Mouse (Mus musculus) CH12.LX (cell line): ENCODE data around the gene Ppef2. TPM values are rescaled to one million over a fixed set of nuclear protein-coding genes. Genes with fewer than 3 reads are reported as not detected.

Experiments
- DNase-seq: peaks from one replicate; pipeline ENCODE4 v3.0.0-alpha.2; 2013; ENCODE audit errors: extremely low read depth
- H3K27ac ChIP-seq: 2 replicates; pipeline ENCODE4 v1.5.1; 2012; ENCODE audit warnings: low read depth, mild to moderate bottlenecking, control low read depth, moderate library complexity; ENCODE audit not compliant: insufficient read depth
- H3K27me3 ChIP-seq: replicated peaks from 2 replicates; pipeline ENCODE3; 2012; ENCODE audit warnings: inconsistent platforms
- H3K36me3 ChIP-seq, 2 experiments: replicated peaks in 1 of 2; 2 replicates each; pipeline versions ENCODE3 to v1.6.1; 2012; ENCODE audit warnings: inconsistent platforms in 1 of 2, low read length in 1 of 2, mild to moderate bottlenecking in 1 of 2, mixed read lengths in 1 of 2, moderate library complexity in 1 of 2; ENCODE audit not compliant: control insufficient read depth in 1 of 2, insufficient read depth in 1 of 2
- H3K4me1 ChIP-seq, 2 experiments: 2 replicates each; pipeline ENCODE4 v1.6.1; 2012; ENCODE audit warnings: inconsistent platforms in 1 of 2, moderate library complexity in 1 of 2; ENCODE audit not compliant: insufficient read depth in 2 of 2, control insufficient read depth in 1 of 2
- H3K4me2 ChIP-seq: 2 replicates; pipeline ENCODE4 v1.6.1; 2012; ENCODE audit warnings: low read depth, mild to moderate bottlenecking, control low read depth; ENCODE audit not compliant: poor library complexity, insufficient read depth, severe bottlenecking
- H3K4me3 ChIP-seq, 3 experiments: fragments of 150-350 bp in 1 of 3; sonication (generic) in 1 of 3; replicated peaks in 1 of 3; 2 replicates each; pipeline versions ENCODE3 to v1.5.1; 2011 to 2012; ENCODE audit warnings: low read depth in 2 of 3, low read length in 2 of 3, mild to moderate bottlenecking in 2 of 3, moderate library complexity in 2 of 3, control low read depth in 1 of 3, improper control_type of control experiment in 1 of 3, inconsistent platforms in 1 of 3, mixed read lengths in 1 of 3; ENCODE audit not compliant: poor library complexity in 1 of 3
- H3K79me2 ChIP-seq: replicated peaks from 2 replicates; pipeline ENCODE4 v1.6.1; 2012; ENCODE audit warnings: mild to moderate bottlenecking, moderate library complexity; ENCODE audit not compliant: control insufficient read depth, poor library complexity, insufficient read depth, severe bottlenecking; ENCODE audit errors: extremely low read depth
- H3K9ac ChIP-seq: 2 replicates; pipeline ENCODE4 v1.6.1; 2012; ENCODE audit warnings: low read depth, mild to moderate bottlenecking, control low read depth, moderate library complexity; ENCODE audit not compliant: insufficient read depth
- H3K9me3 ChIP-seq: replicated peaks from 2 replicates; pipeline ENCODE3; 2012; ENCODE audit warnings: low read length, inconsistent platforms, mixed read lengths
- BHLHE40 ChIP-seq: IDR thresholded peaks from 2 replicates; pipeline ENCODE4 v1.6.1; 2011; ENCODE audit warnings: mild to moderate bottlenecking, low read depth, low read length, improper control_type of control experiment
- CHD2 ChIP-seq: IDR thresholded peaks from 2 replicates; pipeline ENCODE4 v1.6.1; 2011; ENCODE audit warnings: low read length, improper control_type of control experiment
- CTCF ChIP-seq, 2 experiments: IDR thresholded peaks in 1 of 2; conservative IDR thresholded peaks in 1 of 2; 2 replicates each; pipeline ENCODE4 v1.5.1; 2011 to 2012; ENCODE audit warnings: low read depth in 2 of 2, low read length in 2 of 2, improper control_type of control experiment in 1 of 2, inconsistent platforms in 1 of 2, mild to moderate bottlenecking in 1 of 2, moderate library complexity in 1 of 2
- E2F4 ChIP-seq: IDR thresholded peaks from 2 replicates; pipeline ENCODE4 v1.6.1; 2011; ENCODE audit warnings: low read depth, low read length, improper control_type of control experiment; ENCODE audit not compliant: insufficient replicate concordance
- EP300 ChIP-seq: IDR thresholded peaks from 2 replicates; pipeline ENCODE4 v1.6.1; 2011; ENCODE audit warnings: low read length, improper control_type of control experiment
- ETS1 ChIP-seq: conservative IDR thresholded peaks from 2 replicates; pipeline ENCODE4 v1.6.1; 2012; ENCODE audit warnings: low read depth, mild to moderate bottlenecking, inconsistent platforms, low read length, improper control_type of control experiment, moderate library complexity
- GABPA ChIP-seq: IDR thresholded peaks from 2 replicates; pipeline ENCODE4 v1.6.1; 2012; ENCODE audit warnings: low read depth, low read length, improper control_type of control experiment, inconsistent platforms; ENCODE audit not compliant: insufficient replicate concordance
- IRF4 ChIP-seq: IDR thresholded peaks from 2 replicates; pipeline ENCODE4 v1.6.1; 2014; ENCODE audit warnings: low read depth, mild to moderate bottlenecking, inconsistent platforms, low read length, improper control_type of control experiment
- KAT2A ChIP-seq: IDR thresholded peaks from 2 replicates; pipeline ENCODE4 v1.6.1; 2012; ENCODE audit warnings: low read length, improper control_type of control experiment, inconsistent platforms; ENCODE audit not compliant: insufficient replicate concordance
- MAX ChIP-seq: IDR thresholded peaks from 2 replicates; pipeline ENCODE4 v1.6.1; 2011; ENCODE audit warnings: low read length, improper control_type of control experiment
- MAZ ChIP-seq: IDR thresholded peaks from 2 replicates; pipeline ENCODE4 v1.6.1; 2012; ENCODE audit warnings: low read depth, mild to moderate bottlenecking, inconsistent platforms, low read length, improper control_type of control experiment, moderate library complexity
- MEF2A ChIP-seq: IDR thresholded peaks from 2 replicates; pipeline ENCODE4 v1.6.1; 2014; ENCODE audit warnings: low read depth, mild to moderate bottlenecking, inconsistent platforms, low read length, improper control_type of control experiment, borderline replicate concordance
- MYC ChIP-seq: IDR thresholded peaks from 2 replicates; pipeline ENCODE4 v1.6.1; 2011; ENCODE audit warnings: low read depth, mild to moderate bottlenecking, improper control_type of control experiment, low read length
- POLR2A ChIP-seq: IDR thresholded peaks from 2 replicates; pipeline ENCODE4 v1.6.1; 2011; ENCODE audit warnings: low read depth, mild to moderate bottlenecking, improper control_type of control experiment, low read length
- RAD21 ChIP-seq: IDR thresholded peaks from 2 replicates; pipeline ENCODE4 v1.6.1; 2011; ENCODE audit warnings: low read depth, mild to moderate bottlenecking, low read length, improper control_type of control experiment, moderate library complexity
- RCOR1 ChIP-seq: conservative IDR thresholded peaks from 2 replicates; pipeline ENCODE4 v1.6.1; 2012; ENCODE audit warnings: low read depth, mild to moderate bottlenecking, inconsistent platforms, low read length, improper control_type of control experiment
- TBP ChIP-seq: conservative IDR thresholded peaks from 2 replicates; pipeline ENCODE4 v1.6.1; 2011; ENCODE audit warnings: low read depth, low read length, improper control_type of control experiment
- TCF12 ChIP-seq: IDR thresholded peaks from 2 replicates; pipeline ENCODE4 v1.6.1; 2014; ENCODE audit warnings: low read depth, mild to moderate bottlenecking, inconsistent platforms, low read length, improper control_type of control experiment
- UBTF ChIP-seq: IDR thresholded peaks from 2 replicates; pipeline ENCODE4 v1.6.1; 2012; ENCODE audit warnings: low read depth, mild to moderate bottlenecking, inconsistent platforms, low read length, improper control_type of control experiment, moderate library complexity
- USF1 ChIP-seq: IDR thresholded peaks from 2 replicates; pipeline ENCODE4 v1.6.1; 2014; ENCODE audit warnings: low read depth, mild to moderate bottlenecking, inconsistent platforms, low read length, improper control_type of control experiment
- ZC3H11A ChIP-seq: IDR thresholded peaks from 2 replicates; pipeline ENCODE4 v1.6.1; 2012; ENCODE audit warnings: low read depth, mild to moderate bottlenecking, inconsistent platforms, low read length, improper control_type of control experiment
- ZNF384 ChIP-seq: IDR thresholded peaks from 2 replicates; pipeline ENCODE4 v1.6.1; 2012; ENCODE audit warnings: low read depth, low read length, improper control_type of control experiment, inconsistent platforms
- dilution Hi-C: fragments of 300-500 bp; cut with MboI; formaldehyde crosslinking; loops from 2 replicates; pipeline ENCODE4 v1.14.3; 2020; ENCODE audit warnings: low sequenced_read_pairs; ENCODE audit not compliant: extremely low pct_unique_long_range_greater_than_20kb, extremely low pct_ligation_motif_present
- in situ Hi-C: fragments of 300-500 bp; cut with MboI; formaldehyde crosslinking; loops from 3 replicates; pipeline ENCODE4 v1.14.3; 2019; ENCODE audit warnings: low sequenced_read_pairs, low pct_ligation_motif_present, low pct_unique_long_range_greater_than_20kb, mixed read lengths
- polyA plus RNA-seq: library from polyadenylated mRNA; unstranded; fragments of >175 nt; gene quantifications from 2 replicates; pipeline ENCODE4 v1.2.1, GENCODE M21; 2012; ENCODE audit warnings: low read depth; ENCODE audit not compliant: insufficient read length
- total RNA-seq, 2 experiments: library from RNA; depleted of rRNA; stranded (reverse); fragments of 300-350 nt in 1 of 2; fragments of >200 nt in 1 of 2; gene quantifications; 2 replicates each; pipeline ENCODE4 v1.2.3; 2012 to 2014

The Ppef2 gene
- total and polyA plus RNA-seq, 3 experiments = 14.3 to 48.8 (median 16.5) TPM

GRCm38 (mm10) chr5:92230306-92230705 lies 25.8 kb downstream of the Ppef2 start:
- peaks cover 12 to 47% of the 10 kb centered on the region in 2 experiments for H3K4me1 ChIP-seq
- H3K9ac ChIP-seq = peak overlapping the region; percentile 13; the same call in 1 of the 2 replicates
- H3K27me3 ChIP-seq = no peaks in the 10 kb centered on the region
- peak overlapping the region; percentile 73 for H3K27ac ChIP-seq
- peak; percentile 73 for DNase-seq
- dilution Hi-C loops = no loop called here
- H3K4me2 ChIP-seq = peak overlapping the region; percentile 69
- in situ Hi-C loops = loop anchor here (10.0 kb wide), 1 partner anchor 46 kb away; no protein-coding TSS in a partner anchor
- TF ChIP-seq MYC (no peak), ZC3H11A (no peak), TCF12 (peak; percentile 73; the same call in 1 of the 2 replicates), MAX (no peak), E2F4 (no peak), EP300 (peak; percentile 15; the same call in 1 of the 2 replicates), ETS1 (peak; percentile 68), BHLHE40 (0 out of 2 replicates have a peak, but pooled peaks have one; percentile 20), ZNF384 (no peak), CHD2 (no peak), MAZ (no peak), POLR2A (0 out of 2 replicates have a peak, but pooled peaks have one; percentile 30), RAD21 (no peak), RCOR1 (no peak), CTCF (conservative IDR thresholded peaks at IDR 0.05 in 1 of 2, IDR thresholded peaks at IDR 0.05 in 1 of 2; ENCODE audit: low read depth in 2 of 2, low read length in 2 of 2) (no peak), IRF4 (no peak; the same call in 1 of the 2 replicates), USF1 (no peak)
- H3K4me3 ChIP-seq = peak overlapping the region in 2 of 3 experiments; percentile 26 to 31
- H3K9me3 ChIP-seq = no peaks in the 10 kb centered on the region
- H3K36me3 ChIP-seq = peaks cover 0 to 12% of the 10 kb centered on the region in 2 experiments
- H3K79me2 ChIP-seq = no peaks in the 10 kb centered on the region

- Histone ChIP-seq H3K4me1 (peaks cover 12 to 41% of the 10 kb centered on the region in 2 experiments), H3K36me3 (peaks cover 0 to 12% of the 10 kb centered on the region in 2 experiments), H3K79me2 (no peaks in the 10 kb centered on the region), H3K4me2 (peak overlapping the region; percentile 86), H3K27ac (peak overlapping the region; percentile 73; the same call in 1 of the 2 replicates), H3K4me3 (no peak overlapping the region), H3K9ac (peak overlapping the region; percentile 24), H3K27me3 (no peaks in the 10 kb centered on the region), H3K9me3 (no peaks in the 10 kb centered on the region)
- TF ChIP-seq CTCF (conservative IDR thresholded peaks at IDR 0.05 in 1 of 2, IDR thresholded peaks at IDR 0.05 in 1 of 2; ENCODE audit: low read depth in 2 of 2, low read length in 2 of 2) (no peak), UBTF (no peak), MAX (no peak), EP300 (peak; percentile 72), BHLHE40 (peak; percentile 29; the same call in 1 of the 2 replicates), ZC3H11A (no peak), KAT2A (no peak), TCF12 (peak; percentile 44; the same call in 1 of the 2 replicates), RAD21 (no peak), IRF4 (peak; percentile 35; the same call in 1 of the 2 replicates), ETS1 (peak; percentile 42; the same call in 1 of the 2 replicates), GABPA (no peak), TBP (0 out of 2 replicates have a peak, but pooled peaks have one; percentile 21), MEF2A (peak; percentile 45)
- in situ Hi-C loops (no loop called here), dilution Hi-C loops (no loop called here)
- peak; percentile 83 for DNase-seq
Observed at GRCm38 (mm10) chr5:92229514-92229913, 26.6 kb downstream of the Ppef2 start.
